Mouse (Mus musculus) heart, postnatal 0 days (tissue): ENCODE results near the gene Lmo7. TPM values are rescaled to one million over a fixed set of nuclear protein-coding genes. Genes with fewer than 3 reads are reported as not detected.

Experiments used
- ATAC-seq: fragments of 200-750 bp; cut with Nextera tagmentation; 2 replicates; pipeline ENCODE4 v1.8.0; 2017; ENCODE audit warnings: low read depth, moderate number of reproducible peaks, moderate library complexity; ENCODE audit not compliant: insufficient read depth
- DNase-seq: peaks from one replicate; pipeline ENCODE4 v3.0.0-alpha.2; 2016; ENCODE audit warnings: low spot score
- H3K27ac ChIP-seq: fragments of 300-500 bp; sonication (generic); 2 replicates; pipeline ENCODE4 v1.5.1; 2014; ENCODE audit warnings: low read depth, mild to moderate bottlenecking
- H3K27me3 ChIP-seq: fragments of 300-500 bp; sonication (generic); 2 replicates; pipeline ENCODE4 v1.6.1; 2014; ENCODE audit warnings: low read length, mixed read lengths; ENCODE audit not compliant: control insufficient read depth, insufficient read depth
- H3K36me3 ChIP-seq: fragments of 300-500 bp; sonication (generic); replicated peaks from 2 replicates; pipeline ENCODE4 v1.6.1; 2014; ENCODE audit warnings: low read length, mixed read lengths; ENCODE audit not compliant: control insufficient read depth, insufficient read depth
- H3K4me1 ChIP-seq: fragments of 300-500 bp; sonication (generic); 2 replicates; pipeline ENCODE4 v1.6.1; 2014; ENCODE audit warnings: antibody characterized with exemption; ENCODE audit not compliant: control insufficient read depth, insufficient read depth
- H3K4me2 ChIP-seq: fragments of 300-500 bp; sonication (generic); 2 replicates; pipeline ENCODE4 v1.6.1; 2014; ENCODE audit warnings: low read depth, mild to moderate bottlenecking, low read length, moderate library complexity
- H3K4me3 ChIP-seq: fragments of 300-500 bp; sonication (generic); 2 replicates; pipeline ENCODE4 v1.5.1; 2014; ENCODE audit warnings: low read depth, low read length
- H3K9ac ChIP-seq: fragments of 300-500 bp; sonication (generic); replicated peaks from 2 replicates; pipeline ENCODE4 v1.6.1; 2014; ENCODE audit warnings: low read depth, low read length, mixed read lengths
- H3K9me3 ChIP-seq: fragments of 300-500 bp; sonication (generic); replicated peaks from 2 replicates; pipeline ENCODE4 v1.6.1; 2016; ENCODE audit warnings: low read length; ENCODE audit not compliant: control insufficient read depth
- CTCF ChIP-seq: IDR thresholded peaks from 2 replicates; pipeline ENCODE4 v1.5.1; 2016; ENCODE audit warnings: antibody characterized with exemption, control low read depth, low read depth
- EP300 ChIP-seq: IDR thresholded peaks from 2 replicates; pipeline ENCODE4 v1.6.1; 2016; ENCODE audit warnings: antibody characterized with exemption, low read depth
- WGBS: fragments of 180-500 bp; shearing (Covaris S2); extraction: QIAGEN DNeasy Blood & Tissue Kit; methylation state at CpG from one replicate; pipeline ENCODE4 v1.1.7; 2014; 5-methylcytosine and 5-hydroxymethylcytosine counted together
- polyA plus RNA-seq: library from polyadenylated mRNA; unstranded; fragments of >200 nt; fragmentation: Nextera tagmentation; extraction: Ambion mirVana; gene quantifications from 2 replicates; pipeline ENCODE4 v1.2.1, GENCODE M21; 2015
- total RNA-seq: library from RNA; depleted of rRNA; stranded (reverse); fragments of >200 nt; gene quantifications from 2 replicates; pipeline ENCODE4 v1.2.3, GENCODE M21; 2014; ENCODE audit warnings: low replicate concordance

Lmo7 gene
- total and polyA plus RNA-seq, 2 experiments from 2014 or later, result 169 to 308 TPM

DNA sequence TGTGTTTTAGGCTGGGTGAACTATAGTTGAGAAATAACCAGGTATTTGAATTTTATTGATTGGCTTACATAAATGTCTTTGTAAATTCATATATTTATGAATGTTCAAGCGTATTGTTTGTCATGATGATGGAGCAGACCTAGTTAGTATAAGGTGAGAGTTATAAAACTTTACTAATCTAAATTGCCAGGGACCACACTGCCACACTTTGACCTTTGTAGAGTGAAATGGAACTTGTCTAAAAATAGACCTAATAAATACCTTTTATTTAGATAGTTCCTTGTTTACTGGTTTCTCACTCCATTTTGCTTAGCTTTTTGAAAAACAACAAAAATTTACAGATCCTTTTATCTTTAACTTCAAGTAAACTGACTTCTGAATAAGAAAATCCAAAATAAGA is 123.5 kb downstream of the Lmo7 start:
- no peak for ATAC-seq

GRCm38 (mm10) chr14:101853722-101854121 is 124.0 kb downstream of the Lmo7 start:
- Histone ChIP-seq H3K27ac (peak overlapping the region; percentile 39), H3K4me3 (no peak overlapping the region), H3K9me3 (0 out of 2 replicates have a peak, but pooled peaks cover 4% of the 10 kb centered on the region), H3K36me3 (peaks cover 7% of the 10 kb centered on the region; the same call in 1 of the 2 replicates), H3K4me1 (peaks cover 23% of the 10 kb centered on the region), H3K27me3 (no peaks in the 10 kb centered on the region), H3K4me2 (peak overlapping the region; percentile 2; the same call in 1 of the 2 replicates), H3K9ac (no peak overlapping the region)
- 15% methylated on average over 4 of the region's 4 CpGs for WGBS
- ATAC-seq (peak; percentile 49; the same call in 1 of the 2 replicates), DNase-seq (no peak)
- TF ChIP-seq CTCF (no peak), EP300 (no peak)

More for the DNA sequence above, 123.5 kb downstream of the Lmo7 start:
- WGBS, result 83% methylated on average over 1 of the region's 1 CpGs
- peaks cover 28% of the 10 kb centered on the region for H3K4me1 ChIP-seq
- no peaks in the 10 kb centered on the region for H3K27me3 ChIP-seq
- H3K27ac ChIP-seq, result peak overlapping the region; percentile 73; the same call in 1 of the 2 replicates
- no peak for DNase-seq
- H3K9ac ChIP-seq, result no peak overlapping the region
- H3K36me3 ChIP-seq, result peaks cover 7% of the 10 kb centered on the region; the same call in 1 of the 2 replicates
- 0 out of 2 replicates have a peak, but pooled peaks cover 4% of the 10 kb centered on the region for H3K9me3 ChIP-seq
- no peak overlapping the region for H3K4me2 ChIP-seq
- H3K4me3 ChIP-seq, result no peak overlapping the region
- TF ChIP-seq EP300 (no peak), CTCF (no peak)

DNA sequence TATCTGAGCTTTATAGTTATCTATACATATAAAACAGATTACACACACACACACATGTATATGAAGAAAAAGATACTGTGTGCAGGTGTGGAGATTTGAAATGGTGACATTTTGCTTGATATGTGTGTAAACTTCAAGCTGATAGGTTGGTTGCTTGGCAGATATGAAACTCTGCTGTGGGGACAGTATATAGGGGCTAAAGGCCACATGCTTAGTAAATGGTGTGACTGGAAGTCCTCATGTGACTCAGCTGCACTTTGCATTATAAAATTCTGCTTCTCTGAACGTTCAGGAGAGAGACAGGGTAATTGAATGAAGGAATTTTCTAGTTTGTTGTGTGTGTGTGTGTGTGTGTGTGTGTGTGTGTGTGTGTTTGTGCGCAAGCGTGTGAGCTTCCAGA is 124.5 kb downstream of the Lmo7 start:
- H3K27me3 ChIP-seq, result no peaks in the 10 kb centered on the region
- peak overlapping the region; percentile 34; the same call in 1 of the 2 replicates for H3K27ac ChIP-seq
- WGBS, result 78% methylated on average over 3 of the region's 3 CpGs
- peaks cover 22% of the 10 kb centered on the region for H3K4me1 ChIP-seq
- no peak for ATAC-seq
- no peak overlapping the region for H3K4me2 ChIP-seq
- 0 out of 2 replicates have a peak, but pooled peaks cover 4% of the 10 kb centered on the region for H3K9me3 ChIP-seq
- H3K9ac ChIP-seq, result no peak overlapping the region
- no peak for TF ChIP-seq EP300
- no peak for TF ChIP-seq CTCF
- H3K36me3 ChIP-seq, result peaks cover 7% of the 10 kb centered on the region; the same call in 1 of the 2 replicates
- DNase-seq, result no peak
- H3K4me3 ChIP-seq, result no peak overlapping the region

GRCm38 (mm10) chr14:101859305-101859886 is 129.6 kb downstream of the Lmo7 start:
- DNase-seq (no peak), ATAC-seq (peak; percentile 69)
- H3K4me2 ChIP-seq, result no peak overlapping the region
- no peaks in the 10 kb centered on the region for H3K27me3 ChIP-seq
- 36% methylated on average over 8 of the region's 8 CpGs for WGBS
- H3K9ac ChIP-seq, result no peak overlapping the region
- H3K4me3 ChIP-seq, result no peak overlapping the region
- TF ChIP-seq EP300, result no peak
- TF ChIP-seq CTCF, result no peak
- H3K36me3 ChIP-seq, result no peaks in the 10 kb centered on the region; the same call in 1 of the 2 replicates
- H3K9me3 ChIP-seq, result no peaks in the 10 kb centered on the region
- H3K4me1 ChIP-seq, result peaks cover 22% of the 10 kb centered on the region
- peak overlapping the region; percentile 54 for H3K27ac ChIP-seq

DNA sequence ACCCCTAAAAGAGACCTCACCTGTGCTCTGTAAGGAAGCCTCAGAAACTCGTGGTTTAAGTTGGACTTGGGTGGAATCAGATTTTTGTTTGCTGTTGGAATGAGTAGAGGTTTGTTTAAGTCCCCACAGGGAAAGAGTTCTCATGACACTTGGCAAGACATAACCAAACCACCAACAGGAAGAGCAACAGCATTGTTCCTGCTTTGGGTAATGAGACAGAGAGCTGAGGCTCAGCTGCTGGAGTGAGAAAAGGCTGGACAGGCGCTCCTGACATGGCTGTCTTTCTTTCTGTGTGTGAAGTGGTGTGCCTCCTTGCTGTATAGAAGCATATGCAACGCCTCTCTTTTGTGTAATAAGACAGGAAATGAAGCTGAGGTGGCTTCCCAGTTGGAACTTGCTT is 132.3 kb downstream of the Lmo7 start:
- H3K27ac ChIP-seq, result peak overlapping the region; percentile 58
- WGBS, result 57% methylated on average over 3 of the region's 3 CpGs

More for the DNA sequence above, 132.3 kb downstream of the Lmo7 start:
- TF ChIP-seq CTCF (no peak), EP300 (no peak)
- ATAC-seq, result no peak
- peaks cover 36% of the 10 kb centered on the region for H3K4me1 ChIP-seq
- H3K27me3 ChIP-seq, result no peaks in the 10 kb centered on the region
- H3K9ac ChIP-seq, result no peak overlapping the region
- H3K4me3 ChIP-seq, result no peak overlapping the region
- no peak for DNase-seq
- H3K4me2 ChIP-seq, result no peak overlapping the region
- no peaks in the 10 kb centered on the region for H3K36me3 ChIP-seq
- no peaks in the 10 kb centered on the region for H3K9me3 ChIP-seq
